Mouse (Mus musculus) lung, postnatal 25 days (tissue): ENCODE data around the gene Irf9.

Source experiments
- DNase-seq: peaks from one replicate; pipeline ENCODE4 v3.0.0; 2022; ENCODE audit warnings: low spot score

Gene Irf9

GRCm38 (mm10) chr14:55603271-55603632 lies at the start of gene Irf9:
TSS of gene Irf9 (plus strand) at chr14:55603571.
- no peak for DNase-seq

- no peak for DNase-seq
These were observed 48.7 kb upstream of the Irf9 start for GRCm38 (mm10) chr14:55554635-55555034.

GRCm38 (mm10) chr14:55555788-55556187 lies 47.6 kb upstream of the Irf9 start:
- no peak for DNase-seq

GRCm38 (mm10) chr14:55557003-55557402 lies 46.4 kb upstream of the Irf9 start:
- DNase-seq: peak; percentile 93

- DNase-seq: no peak
These were observed 45.8 kb upstream of the Irf9 start for GRCm38 (mm10) chr14:55557587-55557986.

- no peak for DNase-seq
These were observed 44.5 kb upstream of the Irf9 start for GRCm38 (mm10) chr14:55558740-55559448.

GRCm38 (mm10) chr14:55559799-55560201 lies 43.6 kb upstream of the Irf9 start, which contains the start of gene Dcaf11:
TSS of gene Dcaf11 (plus strand) at chr14:55560006.
- peak; percentile 94 for DNase-seq

- DNase-seq: peak; percentile 99
These were observed 42.9 kb upstream of the Irf9 start, which contains the start of gene A730061H03Rik for GRCm38 (mm10) chr14:55560202-55561073. TSS of gene A730061H03Rik (minus strand) at chr14:55560406.

GRCm38 (mm10) chr14:55561860-55562259 lies 41.5 kb upstream of the Irf9 start:
- DNase-seq: no peak

- DNase-seq: no peak
These were observed 40.1 kb upstream of the Irf9 start for GRCm38 (mm10) chr14:55563249-55563648.

- no peak for DNase-seq
These were observed 37.6 kb upstream of the Irf9 start for GRCm38 (mm10) chr14:55565748-55566147.

GRCm38 (mm10) chr14:55567496-55567895 lies 35.9 kb upstream of the Irf9 start:
- DNase-seq: no peak

GRCm38 (mm10) chr14:55570588-55570987 lies 32.8 kb upstream of the Irf9 start:
- no peak for DNase-seq

- DNase-seq: no peak
These were observed 31.6 kb upstream of the Irf9 start for GRCm38 (mm10) chr14:55571760-55572159.

- DNase-seq: no peak
These were observed 28.1 kb upstream of the Irf9 start, which contains the start of gene Fitm1 for GRCm38 (mm10) chr14:55575302-55575701. TSS of gene Fitm1 (plus strand) at chr14:55575617.

GRCm38 (mm10) chr14:55575711-55576110 lies 27.7 kb upstream of the Irf9 start:
- DNase-seq: no peak

- peak; percentile 55 for DNase-seq
These were observed 27.0 kb upstream of the Irf9 start for GRCm38 (mm10) chr14:55576376-55576775.

GRCm38 (mm10) chr14:55577871-55578667 lies 25.3 kb upstream of the Irf9 start, which contains the start of gene Psme1:
TSS of gene Psme1 (plus strand) at chr14:55578123.
- peak; percentile 90 for DNase-seq

- DNase-seq: peak; percentile 36
These were observed 24.6 kb upstream of the Irf9 start for GRCm38 (mm10) chr14:55578668-55579269.

- no peak for DNase-seq
These were observed 23.6 kb upstream of the Irf9 start for GRCm38 (mm10) chr14:55579511-55580496.
